Mouse (Mus musculus): ENCODE measurements around the gene Irf2. TPM values are rescaled to one million over a fixed set of nuclear protein-coding genes. Genes with fewer than 3 reads are reported as not detected.
A peak's percentile ranks its signal among the peaks of the same experiment; 100 is the strongest.

The Irf2 gene
- polyA plus RNA-seq, 1 experiment = not detected

DNA sequence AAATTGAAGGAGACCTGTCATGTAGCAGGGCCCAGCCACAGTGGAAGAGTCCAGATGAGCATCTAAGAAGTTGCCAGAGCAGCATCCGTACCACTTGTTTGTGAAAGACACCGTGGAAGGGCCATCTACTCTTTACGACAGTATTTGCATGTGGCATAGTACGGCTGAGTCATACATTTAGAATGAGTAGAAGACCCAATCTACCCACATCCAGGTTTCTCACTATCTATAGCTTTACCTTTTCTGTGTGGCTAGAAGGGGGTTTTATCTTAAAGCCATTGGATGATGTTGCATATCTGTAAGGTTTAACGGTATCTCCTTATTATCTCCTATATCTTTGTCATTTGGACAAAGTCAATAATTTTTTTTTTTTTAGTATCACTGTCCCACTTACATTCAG is 59.7 kb downstream of the Irf2 start:
- 93% methylated on average over 5 of the region's 5 CpGs for WGBS
- H3K4me3 ChIP-seq (ENCODE audit: insufficient read depth, low read depth, low read length) = no peak overlapping the region
- TF ChIP-seq POLR2A (IDR thresholded peaks at IDR 0.05; ENCODE audit: insufficient read depth, low read depth, low read length) = no peak
- no peak for TF ChIP-seq CTCF (IDR thresholded peaks at IDR 0.05; ENCODE audit: insufficient read depth, low read depth, low read length)
- H3K4me1 ChIP-seq (ENCODE audit: control insufficient read depth, insufficient read depth, low read length) = no peaks in the 10 kb centered on the region
- no peak overlapping the region for H3K27ac ChIP-seq (ENCODE audit: insufficient read depth, low read depth, low read length)

DNA sequence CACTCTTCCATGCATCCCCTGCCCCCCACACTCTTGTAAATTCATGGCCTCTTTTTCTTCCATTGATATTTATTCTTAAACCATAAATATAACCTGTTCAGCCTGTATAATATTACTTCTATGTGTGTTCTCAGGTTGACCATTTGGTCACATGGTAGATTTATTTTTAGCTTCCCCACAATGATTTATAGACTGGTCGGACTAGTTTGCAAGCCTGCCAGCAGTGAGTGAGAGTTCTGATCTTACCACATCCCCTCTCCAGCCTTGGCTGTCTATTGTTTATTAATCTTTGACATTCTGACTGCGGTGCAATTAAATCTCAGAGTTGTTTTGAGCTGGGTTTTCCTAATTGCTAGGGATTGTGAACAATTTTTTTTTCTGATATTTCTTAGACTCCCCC is 60.2 kb downstream of the Irf2 start:
- WGBS = 79% methylated on average over 2 of the region's 2 CpGs
- no peaks in the 10 kb centered on the region for H3K4me1 ChIP-seq (ENCODE audit: control insufficient read depth, insufficient read depth, low read length)
- TF ChIP-seq CTCF (IDR thresholded peaks at IDR 0.05; ENCODE audit: insufficient read depth, low read depth, low read length) (no peak), POLR2A (IDR thresholded peaks at IDR 0.05; ENCODE audit: insufficient read depth, low read depth, low read length) (no peak)
- no peak overlapping the region for H3K27ac ChIP-seq (ENCODE audit: insufficient read depth, low read depth, low read length)
- H3K4me3 ChIP-seq (ENCODE audit: insufficient read depth, low read depth, low read length) = no peak overlapping the region

DNA sequence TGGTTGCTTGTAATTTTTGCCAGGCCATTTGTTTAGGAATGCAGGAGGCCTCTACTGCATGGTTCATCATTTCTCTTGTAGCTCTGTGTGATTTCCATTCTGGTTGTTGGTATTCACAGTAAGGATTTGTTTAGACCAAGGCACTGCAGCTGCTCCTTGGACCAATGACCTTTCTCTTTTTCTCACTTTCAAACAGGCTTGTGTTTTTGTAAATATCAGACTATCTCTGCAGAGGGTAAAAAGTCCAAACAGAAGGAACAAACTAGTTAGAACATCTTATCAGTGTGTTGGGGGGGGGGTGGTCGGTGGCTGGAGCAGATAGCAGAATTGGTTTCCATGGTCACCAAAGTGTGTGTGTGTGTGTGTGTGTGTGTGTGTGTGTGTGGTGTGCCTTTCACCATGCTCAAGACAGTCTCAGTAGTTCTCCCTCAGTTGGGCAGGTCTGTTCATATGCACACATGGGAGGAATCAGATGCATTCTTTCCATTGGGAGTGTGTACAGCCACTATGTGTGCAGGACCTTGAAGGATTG is 61.7 kb downstream of the Irf2 start:
- no peaks in the 10 kb centered on the region for H3K4me1 ChIP-seq (ENCODE audit: control insufficient read depth, insufficient read depth, low read length)
- no peak overlapping the region for H3K27ac ChIP-seq (ENCODE audit: insufficient read depth, low read depth, low read length)
- WGBS = 71% methylated on average over 1 of the region's 1 CpGs
- H3K4me3 ChIP-seq (ENCODE audit: insufficient read depth, low read depth, low read length) = no peak overlapping the region
- TF ChIP-seq CTCF (IDR thresholded peaks at IDR 0.05; ENCODE audit: insufficient read depth, low read depth, low read length) (no peak), POLR2A (IDR thresholded peaks at IDR 0.05; ENCODE audit: insufficient read depth, low read depth, low read length) (no peak)

GRCm38 (mm10) chr8:46802009-46802408 is 62.5 kb downstream of the Irf2 start:
- H3K4me1 ChIP-seq (ENCODE audit: control insufficient read depth, insufficient read depth, low read length) = no peaks in the 10 kb centered on the region
- no peak overlapping the region for H3K4me3 ChIP-seq (ENCODE audit: insufficient read depth, low read depth, low read length)
- H3K27ac ChIP-seq (ENCODE audit: insufficient read depth, low read depth, low read length) = no peak overlapping the region
- WGBS = 80% methylated on average over 2 of the region's 2 CpGs
- TF ChIP-seq CTCF (IDR thresholded peaks at IDR 0.05; ENCODE audit: insufficient read depth, low read depth, low read length) = no peak
- no peak for TF ChIP-seq POLR2A (IDR thresholded peaks at IDR 0.05; ENCODE audit: insufficient read depth, low read depth, low read length)

- TF ChIP-seq POLR2A (IDR thresholded peaks at IDR 0.05; ENCODE audit: insufficient read depth, low read depth, low read length) (no peak), CTCF (IDR thresholded peaks at IDR 0.05; ENCODE audit: insufficient read depth, low read depth, low read length) (no peak)
- Histone ChIP-seq H3K4me1 (ENCODE audit: control insufficient read depth, insufficient read depth, low read length) (no peaks in the 10 kb centered on the region), H3K4me3 (ENCODE audit: insufficient read depth, low read depth, low read length) (no peak overlapping the region), H3K27ac (ENCODE audit: insufficient read depth, low read depth, low read length) (no peak overlapping the region)
- WGBS = 91% methylated on average over 5 of the region's 5 CpGs
These were observed 65.2 kb downstream of the Irf2 start for GRCm38 (mm10) chr8:46804721-46805120.

GRCm38 (mm10) chr8:46811021-46811622 is 71.6 kb downstream of the Irf2 start:
- WGBS = 60% methylated on average over 11 of the region's 11 CpGs
- TF ChIP-seq CTCF (IDR thresholded peaks at IDR 0.05; ENCODE audit: insufficient read depth, low read depth, low read length) (no peak), POLR2A (IDR thresholded peaks at IDR 0.05; ENCODE audit: insufficient read depth, low read depth, low read length) (no peak)
- peaks cover 3% of the 10 kb centered on the region for H3K4me1 ChIP-seq (ENCODE audit: control insufficient read depth, insufficient read depth, low read length)
- no peak overlapping the region for H3K4me3 ChIP-seq (ENCODE audit: insufficient read depth, low read depth, low read length)
- peak overlapping the region; percentile 54 for H3K27ac ChIP-seq (ENCODE audit: insufficient read depth, low read depth, low read length)

- H3K4me3 ChIP-seq (ENCODE audit: insufficient read depth, low read depth, low read length) = no peak overlapping the region
- WGBS = 83% methylated on average over 2 of the region's 2 CpGs
- H3K4me1 ChIP-seq (ENCODE audit: control insufficient read depth, insufficient read depth, low read length) = peaks cover 3% of the 10 kb centered on the region
- TF ChIP-seq POLR2A (IDR thresholded peaks at IDR 0.05; ENCODE audit: insufficient read depth, low read depth, low read length) (no peak), CTCF (IDR thresholded peaks at IDR 0.05; ENCODE audit: insufficient read depth, low read depth, low read length) (no peak)
- no peak overlapping the region for H3K27ac ChIP-seq (ENCODE audit: insufficient read depth, low read depth, low read length)
These were observed 72.4 kb downstream of the Irf2 start for GRCm38 (mm10) chr8:46811944-46812343.

- H3K27ac ChIP-seq (ENCODE audit: insufficient read depth, low read depth, low read length) = no peak overlapping the region
- WGBS = 89% methylated on average over 4 of the region's 4 CpGs
- TF ChIP-seq CTCF (IDR thresholded peaks at IDR 0.05; ENCODE audit: insufficient read depth, low read depth, low read length) (no peak), POLR2A (IDR thresholded peaks at IDR 0.05; ENCODE audit: insufficient read depth, low read depth, low read length) (no peak)
- H3K4me1 ChIP-seq (ENCODE audit: control insufficient read depth, insufficient read depth, low read length) = peaks cover 6% of the 10 kb centered on the region
- H3K4me3 ChIP-seq (ENCODE audit: insufficient read depth, low read depth, low read length) = no peak overlapping the region
These were observed 73.4 kb downstream of the Irf2 start for GRCm38 (mm10) chr8:46812966-46813365.

DNA sequence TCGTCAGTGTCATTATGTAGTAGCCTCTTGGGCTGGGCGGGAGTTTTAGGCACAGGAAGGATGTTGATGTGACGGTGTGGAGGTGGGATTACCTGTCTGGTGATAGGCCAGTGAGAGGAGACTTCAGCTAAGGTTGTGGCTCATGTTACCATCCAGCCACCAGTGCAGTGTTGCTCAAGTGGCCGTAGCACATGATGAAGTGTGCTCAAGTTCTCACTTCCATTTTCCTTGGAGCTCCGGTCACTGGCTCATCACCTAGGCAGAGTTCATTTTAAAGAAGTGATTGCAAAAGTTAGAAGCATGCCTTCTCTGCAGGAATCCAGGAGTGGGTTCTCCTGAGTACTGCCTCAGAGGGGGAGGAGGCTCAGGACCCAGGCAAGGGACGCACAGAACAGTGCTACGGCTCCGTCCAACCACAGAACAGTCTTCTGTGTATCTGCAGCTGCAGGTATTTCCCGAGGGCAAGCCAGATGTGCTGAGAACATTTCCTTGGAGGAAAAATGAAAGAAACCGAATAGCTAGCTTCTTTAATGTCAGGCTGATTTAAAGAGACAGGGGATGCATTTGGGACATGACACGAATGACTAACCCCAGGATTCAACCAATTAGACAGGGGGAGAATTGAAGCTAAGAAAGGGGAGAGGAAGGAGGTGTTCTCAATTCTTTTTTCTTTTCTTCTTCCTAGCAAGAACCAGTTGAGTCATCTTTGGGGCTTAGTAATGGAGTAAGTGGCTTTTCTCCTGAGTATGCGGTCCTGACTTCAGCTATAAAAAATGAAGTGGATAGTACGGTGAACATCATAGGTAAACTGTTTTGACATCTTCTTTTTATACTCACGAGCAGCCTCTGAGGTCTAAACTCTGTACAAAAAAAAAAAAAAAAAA is 78.8 kb downstream of the Irf2 start:
- 60% methylated on average over 14 of the region's 14 CpGs for WGBS
- H3K4me1 ChIP-seq (ENCODE audit: control insufficient read depth, insufficient read depth, low read length) = peaks cover 7% of the 10 kb centered on the region
- H3K27ac ChIP-seq (ENCODE audit: insufficient read depth, low read depth, low read length) = peak overlapping the region; percentile 8; the same call in 1 of the 2 replicates
- TF ChIP-seq CTCF (IDR thresholded peaks at IDR 0.05; ENCODE audit: insufficient read depth, low read depth, low read length) = no peak
- no peak for TF ChIP-seq POLR2A (IDR thresholded peaks at IDR 0.05; ENCODE audit: insufficient read depth, low read depth, low read length)
- H3K4me3 ChIP-seq (ENCODE audit: insufficient read depth, low read depth, low read length) = no peak overlapping the region

All from olfactory bulb, adult 2 months (tissue).